Mouse (Mus musculus): ENCODE results near the gene H2al1c.
"Not testable (repeated sequence)": the region's sequence is repeated elsewhere in the genome, so short reads cannot be mapped to it uniquely, and the experiment has no call there.

The H2al1c gene

DNA sequence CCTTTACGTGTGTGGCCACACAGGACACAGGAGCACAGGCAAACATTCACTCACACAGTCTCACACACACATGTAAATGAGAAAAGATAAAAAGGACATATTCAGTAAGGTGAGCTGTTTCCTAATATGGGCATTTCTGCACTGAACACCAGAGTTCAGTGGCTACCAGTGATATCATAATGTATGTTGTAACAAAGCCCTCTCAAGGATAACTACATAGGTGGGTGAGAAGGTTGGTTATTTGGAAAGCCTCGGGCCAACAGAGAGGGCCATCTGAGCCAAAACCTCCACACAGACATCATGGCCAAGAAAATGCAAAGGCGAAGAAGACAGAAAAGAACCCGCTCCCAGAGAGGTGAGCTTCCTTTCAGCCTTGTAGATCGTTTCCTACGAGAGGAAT, at the start of gene H2al1c:
Gene H2al1c (plus strand): TSS at position 301 of the 400 bp plus-strand sequence.
- DNase-seq (ENCODE audit: low spot score), result not testable (repeated sequence)

DNA sequence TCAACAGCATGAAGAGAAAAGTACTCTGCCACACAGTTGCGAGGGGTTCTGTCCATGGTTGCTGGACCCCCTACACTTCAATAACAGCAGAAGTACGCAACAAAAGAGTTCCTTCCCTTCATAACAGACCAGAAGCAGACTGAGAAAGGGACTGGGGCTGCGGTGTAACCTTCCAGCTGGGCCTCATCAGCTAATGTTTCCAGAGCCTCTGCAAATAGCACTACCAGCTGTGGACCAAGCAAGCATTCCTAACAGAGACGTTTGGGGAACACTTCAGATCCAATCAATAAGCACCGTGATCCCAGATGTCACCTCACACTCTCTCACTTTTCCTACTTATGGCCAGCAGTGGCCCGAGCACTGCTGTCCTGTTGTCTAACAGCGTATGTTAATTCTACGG, 40.5 kb upstream of the H2al1c start:
- DNase-seq (ENCODE audit: low spot score), result no peak

GRCm38 (mm10) chrX:11267791-11268190, 37.7 kb upstream of the H2al1c start:
- no peak for DNase-seq (ENCODE audit: low spot score)

DNA sequence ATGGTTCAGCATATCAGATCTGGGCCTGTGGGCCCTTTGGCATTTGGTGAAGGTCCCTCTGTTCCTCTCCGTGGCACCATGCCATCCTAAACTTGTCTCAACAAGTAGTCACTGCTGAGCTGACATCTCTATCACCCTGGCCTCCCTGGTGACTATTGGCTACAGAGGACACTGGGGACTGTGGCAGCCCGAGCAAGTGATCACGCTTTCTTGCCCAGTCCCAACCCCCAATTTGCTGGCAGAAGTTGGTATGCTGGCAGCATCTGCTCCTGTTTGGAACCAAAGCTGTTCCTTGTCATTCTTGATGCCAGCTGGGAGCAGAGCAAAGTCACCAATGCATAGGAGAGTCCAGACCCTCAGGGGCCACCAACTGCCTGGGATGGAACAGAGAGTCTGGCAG, 36.4 kb upstream of the H2al1c start:
- no peak for DNase-seq (ENCODE audit: low spot score)

- no peak for DNase-seq (ENCODE audit: low spot score)
These were observed 32.3 kb upstream of the H2al1c start for GRCm38 (mm10) chrX:11273190-11273589.

- no peak for DNase-seq (ENCODE audit: low spot score)
These were observed 28.4 kb upstream of the H2al1c start for GRCm38 (mm10) chrX:11277083-11277482.

DNA sequence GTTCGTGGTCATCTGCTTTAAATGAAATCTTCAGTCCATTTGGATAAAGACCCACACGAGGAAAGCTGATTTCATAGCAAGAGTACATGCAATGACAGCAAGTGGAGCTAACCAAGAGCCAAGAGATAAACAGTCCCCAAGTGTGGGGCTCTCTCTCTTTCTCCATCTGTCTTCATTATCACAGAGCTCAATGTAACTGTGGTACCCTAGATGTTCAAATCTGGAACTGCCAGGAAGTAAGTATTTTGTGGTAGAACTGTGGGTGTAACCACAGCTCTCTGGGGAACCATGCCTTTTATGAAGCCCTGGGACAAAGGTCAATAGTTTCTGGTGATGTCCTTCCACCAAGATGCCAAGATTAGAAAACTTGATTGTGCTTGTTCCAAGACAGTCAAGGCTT, 24.7 kb upstream of the H2al1c start:
- no peak for DNase-seq (ENCODE audit: low spot score)

- no peak for DNase-seq (ENCODE audit: low spot score)
These were observed 17.1 kb upstream of the H2al1c start for GRCm38 (mm10) chrX:11288306-11288882.

DNA sequence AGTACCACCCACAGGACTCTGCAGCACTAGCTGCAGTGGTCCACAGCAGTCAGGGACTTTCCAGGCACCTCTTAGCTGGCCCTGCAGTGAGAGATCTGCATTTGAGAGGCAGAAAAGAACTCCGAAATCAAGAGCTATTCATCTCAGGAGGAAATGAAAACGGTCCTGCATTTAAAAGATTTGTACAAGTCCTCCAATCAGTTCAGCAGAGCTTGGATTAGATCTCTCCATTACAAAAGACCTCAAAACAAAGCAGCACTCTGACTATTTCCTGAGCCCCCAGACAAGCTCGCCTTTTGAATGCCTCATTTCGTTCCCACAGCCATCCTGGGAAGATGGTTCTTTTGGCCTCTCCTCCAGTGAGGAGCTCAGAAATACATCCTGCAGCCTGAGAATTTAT, 16.2 kb upstream of the H2al1c start:
- DNase-seq (ENCODE audit: low spot score), result no peak

GRCm38 (mm10) chrX:11298957-11299356, 6.5 kb upstream of the H2al1c start, which contains the start of gene H2al1a:
Gene H2al1a, plus strand, starts transcription at chrX:11299257.
- not testable (repeated sequence) for DNase-seq (ENCODE audit: low spot score)

DNA sequence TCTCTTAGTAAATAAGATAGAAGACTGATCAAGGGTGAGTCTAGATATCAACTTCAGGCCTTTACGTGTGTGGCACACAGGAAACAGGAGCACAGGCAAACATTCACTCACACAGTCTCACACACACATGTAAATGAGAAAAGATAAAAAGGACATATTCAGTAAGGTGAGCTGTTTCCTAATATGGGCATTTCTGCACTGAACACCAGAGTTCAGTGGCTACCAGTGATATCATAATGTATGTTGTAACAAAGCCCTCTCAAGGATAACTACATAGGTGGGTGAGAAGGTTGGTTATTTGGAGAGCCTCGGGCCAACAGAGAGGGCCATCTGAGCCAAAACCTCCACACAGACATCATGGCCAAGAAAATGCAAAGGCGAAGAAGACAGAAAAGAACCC, 3.3 kb upstream of the H2al1c start, which contains the start of gene H2al1b:
Gene H2al1b (plus strand): TSS at position 301 of the 400 bp plus-strand sequence.
- not testable (repeated sequence) for DNase-seq (ENCODE audit: low spot score)

DNA sequence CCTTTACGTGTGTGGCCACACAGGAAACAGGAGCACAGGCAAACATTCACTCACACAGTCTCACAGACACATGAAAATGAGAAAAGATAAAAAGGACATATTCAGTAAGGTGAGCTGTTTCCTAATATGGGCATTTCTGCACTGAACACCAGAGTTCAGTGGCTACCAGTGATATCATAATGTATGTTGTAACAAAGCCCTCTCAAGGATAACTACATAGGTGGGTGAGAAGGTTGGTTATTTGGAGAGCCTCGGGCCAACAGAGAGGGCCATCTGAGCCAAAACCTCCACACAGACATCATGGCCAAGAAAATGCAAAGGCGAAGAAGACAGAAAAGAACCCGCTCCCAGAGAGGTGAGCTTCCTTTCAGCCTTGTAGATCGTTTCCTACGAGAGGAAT, 3.1 kb downstream of the H2al1c start, which contains the start of gene H2al1d:
Gene H2al1d (plus strand): TSS at position 301 of the 400 bp plus-strand sequence.
- DNase-seq (ENCODE audit: low spot score), result not testable (repeated sequence)

DNA sequence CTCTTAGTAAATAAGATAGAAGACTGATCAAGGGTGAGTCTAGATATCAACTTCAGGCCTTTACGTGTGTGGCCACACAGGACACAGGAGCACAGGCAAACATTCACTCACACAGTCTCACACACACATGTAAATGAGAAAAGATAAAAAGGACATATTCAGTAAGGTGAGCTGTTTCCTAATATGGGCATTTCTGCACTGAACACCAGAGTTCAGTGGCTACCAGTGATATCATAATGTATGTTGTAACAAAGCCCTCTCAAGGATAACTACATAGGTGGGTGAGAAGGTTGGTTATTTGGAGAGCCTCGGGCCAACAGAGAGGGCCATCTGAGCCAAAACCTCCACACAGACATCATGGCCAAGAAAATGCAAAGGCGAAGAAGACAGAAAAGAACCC, 6.2 kb downstream of the H2al1c start, which contains the start of gene H2al1e:
Gene H2al1e (plus strand): TSS at position 301 of the 400 bp plus-strand sequence.
- not testable (repeated sequence) for DNase-seq (ENCODE audit: low spot score)

DNA sequence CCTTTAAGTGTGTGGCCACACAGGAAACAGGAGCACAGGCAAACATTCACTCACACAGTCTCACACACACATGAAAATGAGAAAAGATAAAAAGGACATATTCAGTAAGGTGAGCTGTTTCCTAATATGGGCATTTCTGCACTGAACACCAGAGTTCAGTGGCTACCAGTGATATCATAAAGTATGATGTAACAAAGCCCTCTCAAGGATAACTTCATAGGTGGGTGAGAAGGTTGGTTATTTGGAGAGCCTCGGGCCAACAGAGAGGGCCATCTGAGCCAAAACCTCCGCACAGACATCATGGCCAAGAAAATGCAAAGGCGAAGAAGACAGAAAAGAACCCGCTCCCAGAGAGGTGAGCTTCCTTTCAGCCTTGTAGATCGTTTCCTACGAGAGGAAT, 9.4 kb downstream of the H2al1c start, which contains the start of gene H2al1f:
Gene H2al1f (plus strand): TSS at position 301 of the 400 bp plus-strand sequence.
- not testable (repeated sequence) for DNase-seq (ENCODE audit: low spot score)

DNA sequence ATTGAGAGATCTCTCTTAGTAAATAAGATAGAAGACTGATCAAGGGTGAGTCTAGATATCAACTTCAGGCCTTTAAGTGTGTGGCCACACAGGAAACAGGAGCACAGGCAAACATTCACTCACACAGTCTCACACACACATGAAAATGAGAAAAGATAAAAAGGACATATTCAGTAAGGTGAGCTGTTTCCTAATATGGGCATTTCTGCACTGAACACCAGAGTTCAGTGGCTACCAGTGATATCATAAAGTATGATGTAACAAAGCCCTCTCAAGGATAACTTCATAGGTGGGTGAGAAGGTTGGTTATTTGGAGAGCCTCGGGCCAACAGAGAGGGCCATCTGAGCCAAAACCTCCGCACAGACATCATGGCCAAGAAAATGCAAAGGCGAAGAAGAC, 12.5 kb downstream of the H2al1c start, which contains the start of gene H2al1g:
Gene H2al1g (plus strand): TSS at position 301 of the 400 bp plus-strand sequence.
- DNase-seq (ENCODE audit: low spot score), result not testable (repeated sequence)

- not testable (repeated sequence) for DNase-seq (ENCODE audit: low spot score)
These were observed 15.7 kb downstream of the H2al1c start, which contains the start of gene H2al1h for GRCm38 (mm10) chrX:11321192-11321591. Gene H2al1h, plus strand, starts transcription at chrX:11321492.

- DNase-seq (ENCODE audit: low spot score), result not testable (repeated sequence)
These were observed 18.9 kb downstream of the H2al1c start, which contains the start of gene H2al1i for GRCm38 (mm10) chrX:11324359-11324758. Gene H2al1i, plus strand, starts transcription at chrX:11324659.

DNA sequence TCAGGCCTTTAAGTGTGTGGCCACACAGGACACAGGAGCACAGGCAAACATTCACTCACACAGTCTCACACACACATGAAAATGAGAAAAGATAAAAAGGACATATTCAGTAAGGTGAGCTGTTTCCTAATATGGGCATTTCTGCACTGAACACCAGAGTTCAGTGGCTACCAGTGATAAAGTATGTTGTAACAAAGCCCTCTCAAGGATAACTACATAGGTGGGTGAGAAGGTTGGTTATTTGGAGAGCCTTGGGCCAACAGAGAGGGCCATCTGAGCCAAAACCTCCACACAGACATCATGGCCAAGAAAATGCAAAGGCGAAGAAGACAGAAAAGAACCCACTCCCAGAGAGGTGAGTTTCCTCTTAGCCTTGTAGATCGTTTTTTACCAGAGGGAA, 22.1 kb downstream of the H2al1c start, which contains the start of gene H2al1j:
Gene H2al1j (plus strand): TSS at position 301 of the 400 bp plus-strand sequence.
- DNase-seq (ENCODE audit: low spot score), result not testable (repeated sequence)

GRCm38 (mm10) chrX:11345762-11346161, 40.3 kb downstream of the H2al1c start:
- peak; percentile 47 for DNase-seq (ENCODE audit: low spot score)

DNA sequence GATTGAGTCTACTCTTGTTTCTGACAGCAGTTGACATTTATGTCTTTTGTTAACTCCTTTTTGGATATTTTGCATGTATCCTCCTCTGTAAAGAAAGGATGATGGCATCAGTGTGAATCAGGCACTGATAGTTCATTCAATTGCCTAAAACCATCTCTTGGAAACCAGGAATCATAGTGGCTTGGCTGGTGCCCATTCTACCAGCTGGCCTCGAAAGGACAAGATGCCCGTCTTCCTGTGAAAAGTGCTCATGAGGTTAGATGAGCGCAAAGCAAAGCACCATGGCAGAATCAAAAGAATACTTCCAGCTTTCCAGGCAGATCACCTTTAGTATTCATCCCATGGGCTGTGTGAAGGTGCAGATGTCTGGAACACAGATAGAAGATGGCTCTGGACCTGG, 41.3 kb downstream of the H2al1c start:
- no peak for DNase-seq (ENCODE audit: low spot score)
